Mouse (Mus musculus) myocyte (in vitro differentiated cells): Measurements from ENCODE around the gene Fam160a1. TPM values are rescaled to one million over a fixed set of nuclear protein-coding genes. Genes with fewer than 3 reads are reported as not detected.

Source experiments
- H3K27me3 ChIP-seq: one replicate; pipeline ENCODE4 v1.6.1; 2011; ENCODE audit not compliant: control insufficient read depth, insufficient read depth, insufficient read length
- H3K36me3 ChIP-seq: one replicate; pipeline ENCODE4 v1.6.1; 2011; ENCODE audit not compliant: control insufficient read depth, insufficient read depth
- H3K4me2 ChIP-seq: one replicate; pipeline ENCODE4 v1.6.1; 2011; ENCODE audit warnings: low read depth, control low read depth
- H3K4me3 ChIP-seq: one replicate; pipeline ENCODE4 v1.5.1; 2011; ENCODE audit warnings: mild to moderate bottlenecking, control low read depth, moderate library complexity
- H3K79me2 ChIP-seq: one replicate; pipeline ENCODE4 v1.6.1; 2011; ENCODE audit not compliant: control insufficient read depth, insufficient read depth
- H3ac ChIP-seq: one replicate; pipeline ENCODE4 v1.6.1; 2011; ENCODE audit not compliant: control insufficient read depth, insufficient read length
- CEBPB ChIP-seq: IDR thresholded peaks from 2 replicates; pipeline ENCODE4 v1.6.1; 2011; ENCODE audit warnings: mild to moderate bottlenecking, moderate library complexity; ENCODE audit not compliant: poor library complexity, insufficient read depth, severe bottlenecking
- E2F4 ChIP-seq: IDR thresholded peaks from one replicate; pipeline ENCODE4 v1.6.1; 2011; ENCODE audit warnings: mild to moderate bottlenecking, control low read depth, moderate library complexity; ENCODE audit not compliant: insufficient read depth
- MAX ChIP-seq: IDR thresholded peaks from one replicate; pipeline ENCODE4 v1.6.1; 2011; ENCODE audit warnings: low read depth, mild to moderate bottlenecking, control low read depth
- MYOD1 ChIP-seq, 3 experiments: IDR thresholded peaks; one replicate each; pipeline ENCODE4 v1.6.1; 2011; ENCODE audit warnings: control low read depth in 2 of 3, low read depth in 2 of 3, mild to moderate bottlenecking in 2 of 3, moderate library complexity in 1 of 3; ENCODE audit not compliant: insufficient read length in 2 of 3, control insufficient read depth in 1 of 3
- MYOG ChIP-seq, 3 experiments: IDR thresholded peaks; one replicate each; pipeline ENCODE4 v1.6.1; 2011; ENCODE audit warnings: control low read depth in 2 of 3, low read depth in 2 of 3, mild to moderate bottlenecking in 2 of 3; ENCODE audit not compliant: insufficient read length in 2 of 3, control insufficient read depth in 1 of 3, insufficient read depth in 1 of 3
- POLR2A ChIP-seq: IDR thresholded peaks from one replicate; pipeline ENCODE4 v1.6.1; 2011; ENCODE audit warnings: low read depth, mild to moderate bottlenecking, control low read depth, moderate library complexity; ENCODE audit not compliant: insufficient read length
- POLR2AphosphoS2 ChIP-seq: IDR thresholded peaks from one replicate; pipeline ENCODE4 v1.6.1; 2011; ENCODE audit warnings: low read depth, control low read depth; ENCODE audit not compliant: insufficient read length
- REST ChIP-seq: IDR thresholded peaks from one replicate; pipeline ENCODE4 v1.6.1; 2011; ENCODE audit warnings: mild to moderate bottlenecking, control low read depth, moderate library complexity; ENCODE audit not compliant: insufficient read depth, insufficient read length
- SRF ChIP-seq: IDR thresholded peaks from one replicate; pipeline ENCODE4 v1.6.1; 2011; ENCODE audit warnings: low read depth; ENCODE audit not compliant: control insufficient read depth, insufficient read length
- TCF12 ChIP-seq: IDR thresholded peaks from one replicate; pipeline ENCODE4 v1.6.1; 2011; ENCODE audit warnings: mild to moderate bottlenecking, control low read depth; ENCODE audit not compliant: poor library complexity, insufficient read depth, severe bottlenecking
- TCF3 ChIP-seq: IDR thresholded peaks from one replicate; pipeline ENCODE4 v1.6.1; 2011; ENCODE audit warnings: low read depth, control low read depth; ENCODE audit not compliant: insufficient read length
- USF1 ChIP-seq: IDR thresholded peaks from one replicate; pipeline ENCODE4 v1.6.1; 2011; ENCODE audit warnings: low read depth, mild to moderate bottlenecking, control low read depth, moderate library complexity
- polyA plus RNA-seq: library from polyadenylated mRNA; unstranded; fragments of >200 nt; fragmentation: generic; extraction: Trizol; gene quantifications from one replicate; pipeline ENCODE4 v1.2.1, GENCODE M21; 2012; ENCODE audit warnings: missing spikeins

The Fam160a1 gene
- polyA plus RNA-seq, 1 experiment: 13.2 TPM

DNA sequence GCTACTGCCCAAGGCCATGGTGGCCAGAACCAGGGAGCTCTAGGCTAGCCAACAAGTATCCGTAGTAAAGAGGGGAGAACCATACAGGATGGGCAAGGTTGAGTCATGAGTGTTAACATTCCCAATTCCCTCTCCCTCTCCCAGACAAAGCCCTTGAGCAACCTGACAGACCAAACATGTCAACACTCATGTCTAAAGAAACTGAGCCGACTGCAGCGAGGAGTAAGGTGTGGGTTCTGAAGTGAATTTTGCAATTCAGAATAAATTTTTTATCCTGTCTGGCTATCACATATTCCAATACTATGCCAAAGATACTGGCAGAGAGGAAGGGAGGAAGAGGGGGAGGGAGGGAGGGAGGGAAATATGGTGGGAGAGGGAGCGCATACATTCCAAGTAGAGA, 36.6 kb upstream of the Fam160a1 start:
- Histone ChIP-seq H3K27me3 (no peaks in the 10 kb centered on the region), H3K79me2 (peaks cover 8% of the 10 kb centered on the region), H3K4me2 (no peak overlapping the region), H3K4me3 (no peak overlapping the region), H3ac (no peak overlapping the region), H3K36me3 (no peaks in the 10 kb centered on the region)
- TF ChIP-seq CEBPB: no peak
- TF ChIP-seq POLR2AphosphoS2: no peak
- TF ChIP-seq USF1: no peak
- no peak for TF ChIP-seq TCF12
- no peak for TF ChIP-seq E2F4
- no peak for TF ChIP-seq SRF

GRCm38 (mm10) chr3:85850079-85850478, 33.0 kb upstream of the Fam160a1 start:
- Histone ChIP-seq H3K36me3 (no peaks in the 10 kb centered on the region), H3K4me3 (no peak overlapping the region), H3K4me2 (no peak overlapping the region), H3K79me2 (no peaks in the 10 kb centered on the region), H3ac (no peak overlapping the region), H3K27me3 (no peaks in the 10 kb centered on the region)
- no peak for TF ChIP-seq POLR2AphosphoS2
- no peak for TF ChIP-seq TCF12
- TF ChIP-seq MYOD1 (IDR thresholded peaks at IDR 0.05; ENCODE audit: control insufficient read depth in 1 of 3, insufficient read length in 2 of 3, low read depth in 2 of 3): no peak
- TF ChIP-seq SRF: no peak
- TF ChIP-seq MYOG (IDR thresholded peaks at IDR 0.05; ENCODE audit: control insufficient read depth in 1 of 3, insufficient read depth in 1 of 3, insufficient read length in 2 of 3, low read depth in 2 of 3): no peak

DNA sequence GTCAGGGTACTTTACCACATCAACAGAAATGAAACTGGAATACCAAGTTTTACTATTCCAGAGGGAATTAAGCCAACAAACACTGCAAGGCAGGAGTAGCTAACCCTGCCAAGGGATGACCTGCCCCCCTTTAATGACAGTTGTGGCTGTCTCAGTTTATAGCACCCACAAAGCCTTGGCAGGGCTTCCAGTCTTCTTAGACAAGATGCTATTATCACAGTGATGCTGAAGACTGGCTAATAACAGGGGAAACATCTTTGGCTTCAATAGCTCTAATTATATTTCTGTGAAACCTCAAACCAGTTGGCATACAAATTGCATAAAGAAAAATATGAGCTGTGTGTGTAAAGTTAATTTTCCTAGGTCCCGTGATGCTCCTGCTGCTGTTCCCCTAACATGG, 29.2 kb upstream of the Fam160a1 start:
- H3K27me3 ChIP-seq: no peaks in the 10 kb centered on the region

GRCm38 (mm10) chr3:85845341-85845740, 28.2 kb upstream of the Fam160a1 start:
- Histone ChIP-seq H3K36me3 (no peaks in the 10 kb centered on the region), H3ac (no peak overlapping the region), H3K27me3 (no peaks in the 10 kb centered on the region), H3K4me3 (no peak overlapping the region), H3K79me2 (no peaks in the 10 kb centered on the region), H3K4me2 (no peak overlapping the region)
- TF ChIP-seq SRF (no peak), CEBPB (no peak), USF1 (no peak), TCF12 (no peak), MYOG (IDR thresholded peaks at IDR 0.05; ENCODE audit: control insufficient read depth in 1 of 3, insufficient read depth in 1 of 3, insufficient read length in 2 of 3, low read depth in 2 of 3) (no peak), POLR2A (no peak), MAX (no peak), MYOD1 (IDR thresholded peaks at IDR 0.05; ENCODE audit: control insufficient read depth in 1 of 3, insufficient read length in 2 of 3, low read depth in 2 of 3) (no peak), E2F4 (no peak), REST (no peak), POLR2AphosphoS2 (no peak), TCF3 (no peak)

More for the DNA sequence above, 29.2 kb upstream of the Fam160a1 start:
- H3K4me3 ChIP-seq: no peak overlapping the region
- no peaks in the 10 kb centered on the region for H3K36me3 ChIP-seq
- no peak overlapping the region for H3ac ChIP-seq
- H3K79me2 ChIP-seq: no peaks in the 10 kb centered on the region
- no peak for TF ChIP-seq CEBPB
- peak in 1 of 3 experiments; percentile 4 for TF ChIP-seq MYOG (IDR thresholded peaks at IDR 0.05; ENCODE audit: control insufficient read depth in 1 of 3, insufficient read depth in 1 of 3, insufficient read length in 2 of 3, low read depth in 2 of 3)
- TF ChIP-seq MYOD1 (IDR thresholded peaks at IDR 0.05; ENCODE audit: control insufficient read depth in 1 of 3, insufficient read length in 2 of 3, low read depth in 2 of 3): peak in 1 of 3 experiments; percentile 49
- H3K4me2 ChIP-seq: peak overlapping the region; percentile 55

GRCm38 (mm10) chr3:85842881-85843218, 25.8 kb upstream of the Fam160a1 start:
- TF ChIP-seq REST: no peak
- TF ChIP-seq SRF: no peak
- TF ChIP-seq E2F4: no peak
- no peak for TF ChIP-seq USF1
- no peak for TF ChIP-seq MYOD1 (IDR thresholded peaks at IDR 0.05; ENCODE audit: control insufficient read depth in 1 of 3, insufficient read length in 2 of 3, low read depth in 2 of 3)
- no peak for TF ChIP-seq POLR2A
- no peak for TF ChIP-seq TCF12
- TF ChIP-seq POLR2AphosphoS2: no peak
- no peak for TF ChIP-seq MAX
- TF ChIP-seq CEBPB: no peak
- TF ChIP-seq MYOG (IDR thresholded peaks at IDR 0.05; ENCODE audit: control insufficient read depth in 1 of 3, insufficient read depth in 1 of 3, insufficient read length in 2 of 3, low read depth in 2 of 3): no peak
- no peak for TF ChIP-seq TCF3
- H3K4me2 ChIP-seq: no peak overlapping the region
- no peak overlapping the region for H3ac ChIP-seq
- peaks cover 3% of the 10 kb centered on the region for H3K79me2 ChIP-seq
- H3K27me3 ChIP-seq: no peaks in the 10 kb centered on the region
- no peak overlapping the region for H3K4me3 ChIP-seq
- no peaks in the 10 kb centered on the region for H3K36me3 ChIP-seq
